Mouse (Mus musculus) layer of hippocampus, postnatal 10 days (tissue): ENCODE measurements around the gene Invs. TPM values are rescaled to one million over a fixed set of nuclear protein-coding genes. Genes with fewer than 3 reads are reported as not detected.

Experiments
- DNase-seq, 2 experiments: peaks; one replicate each; pipeline ENCODE4 v3.0.0; 2021; ENCODE audit warnings: low spot score in 2 of 2
- total RNA-seq, 2 experiments: library from RNA; stranded (reverse); gene quantifications; 2 replicates each; pipeline ENCODE4 v1.2.3; 2021

Invs gene
- total RNA-seq, 2 experiments from 2014 or later, result 10.6 to 11.6 TPM

DNA sequence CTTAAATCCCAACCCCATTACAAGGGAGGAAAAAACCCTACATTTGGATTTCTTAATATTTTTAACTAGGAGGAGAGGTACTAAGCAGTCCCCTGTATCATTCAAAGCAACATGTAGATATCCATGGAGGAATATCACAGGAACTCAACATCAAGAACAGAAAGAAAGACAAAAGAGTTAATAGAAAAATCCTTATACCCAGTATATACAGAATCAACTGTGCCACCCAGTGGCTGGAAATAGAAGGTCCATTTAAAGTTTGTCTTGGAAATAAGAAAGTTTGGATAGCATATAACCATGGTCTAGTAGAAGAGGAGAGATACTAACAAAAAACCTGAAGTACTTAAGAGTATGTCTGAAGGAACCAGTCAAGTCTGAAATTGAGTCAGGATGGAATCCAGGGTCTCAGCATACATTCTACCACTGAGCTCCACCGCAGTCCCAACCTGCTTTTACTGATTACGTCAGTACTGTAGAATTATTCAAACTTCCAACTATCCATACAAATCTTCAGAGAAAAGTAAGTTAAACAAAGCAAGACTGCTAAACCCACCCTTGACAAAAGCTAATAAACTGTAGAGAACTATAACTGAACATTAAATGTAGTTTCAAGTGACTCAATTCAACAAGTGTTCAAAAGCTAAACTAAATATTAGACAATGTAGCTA, 174.7 kb downstream of the Invs start:
- DNase-seq, result peak in 1 of 2 experiments; percentile 17

DNA sequence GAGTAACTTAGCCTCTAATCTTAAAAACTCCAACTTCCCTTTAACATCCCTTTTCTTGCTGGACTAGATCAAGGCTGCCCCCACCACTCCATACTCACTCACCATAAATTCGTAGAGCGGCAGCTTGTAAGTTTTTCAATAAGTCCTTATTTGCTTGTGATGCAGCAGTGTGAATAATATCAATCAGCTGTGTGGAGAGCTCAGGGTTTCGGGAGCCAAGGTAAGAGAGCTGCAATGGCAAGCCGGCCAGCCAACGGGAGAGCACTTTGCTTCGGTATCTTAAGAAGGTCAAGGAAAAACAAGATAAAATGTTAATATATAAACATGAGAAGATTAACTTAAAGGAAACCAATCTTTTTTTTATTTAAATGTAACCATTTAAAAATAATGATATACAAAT, 178.9 kb downstream of the Invs start:
- DNase-seq, result no peak

DNA sequence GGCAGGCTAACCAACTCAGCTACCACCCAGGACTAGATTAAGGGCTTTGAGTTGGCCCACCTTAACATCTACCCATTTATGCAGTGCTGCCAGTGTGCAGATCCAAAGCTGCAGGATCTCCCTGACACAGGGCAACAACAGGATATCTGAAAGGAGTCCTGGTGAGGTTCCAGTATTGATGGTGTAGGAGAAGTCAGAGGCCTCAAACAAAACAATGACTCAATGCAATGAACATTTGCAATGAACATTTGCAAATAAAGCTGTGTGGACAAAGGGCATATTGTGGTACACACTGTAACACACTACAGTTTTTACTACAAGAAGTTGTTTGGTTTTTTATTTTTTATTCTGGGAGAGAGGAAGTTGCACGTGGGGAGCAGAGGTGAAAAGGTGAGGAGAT, 181.5 kb downstream of the Invs start:
- DNase-seq, result no peak

DNA sequence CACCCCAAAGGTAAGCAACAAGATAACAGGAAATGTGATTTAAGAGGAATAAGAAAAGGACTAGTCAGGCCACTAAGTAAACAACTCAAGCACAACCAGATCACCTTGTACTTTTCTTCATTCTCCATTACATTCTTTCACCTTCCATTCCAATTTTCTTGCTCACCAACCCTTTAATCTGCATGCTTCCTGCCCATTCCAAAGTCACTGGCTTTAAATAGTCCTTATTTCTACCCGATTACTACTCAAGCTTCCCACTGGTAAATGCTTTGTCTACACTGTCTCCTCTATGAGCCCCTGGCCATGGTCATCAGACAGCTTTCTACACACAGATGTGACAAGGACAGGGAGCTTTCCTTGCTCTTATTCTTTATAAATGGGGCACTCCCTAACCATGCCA, 191.4 kb downstream of the Invs start:
- DNase-seq, result no peak

DNA sequence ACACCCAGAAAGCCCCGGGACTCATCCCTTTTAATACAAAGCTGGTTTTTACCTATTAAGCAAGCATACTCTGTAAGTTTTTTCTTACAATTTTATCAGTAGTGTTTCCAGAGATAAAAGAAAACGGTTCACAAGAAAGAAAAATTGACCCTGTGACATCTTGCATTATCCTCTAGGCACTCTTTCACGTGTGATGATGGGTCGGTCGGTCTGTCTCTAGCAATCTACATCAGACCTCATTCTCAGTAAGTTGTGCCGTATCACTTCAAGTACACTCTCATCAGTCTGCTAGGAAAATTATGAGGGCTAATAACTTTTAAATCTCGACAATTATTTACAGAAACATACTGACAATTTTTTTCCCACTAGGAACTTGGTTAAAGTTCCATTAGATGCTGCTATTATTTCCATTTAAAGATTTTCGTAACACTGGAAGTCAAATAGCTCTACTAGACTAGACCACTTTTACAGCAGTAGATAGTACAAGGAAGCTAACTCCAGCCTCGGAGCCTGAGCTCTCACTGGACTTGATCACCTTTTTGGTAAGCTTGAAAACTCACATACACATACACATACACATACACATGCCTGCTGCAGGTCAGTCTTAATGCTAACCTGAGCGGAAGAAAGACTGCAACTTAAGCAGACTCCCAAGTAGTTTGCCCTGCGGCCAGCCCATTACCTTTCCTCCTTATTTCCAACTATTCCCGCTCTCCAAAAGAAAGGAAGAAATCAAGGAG, 192.7 kb downstream of the Invs start:
- DNase-seq, result no peak

DNA sequence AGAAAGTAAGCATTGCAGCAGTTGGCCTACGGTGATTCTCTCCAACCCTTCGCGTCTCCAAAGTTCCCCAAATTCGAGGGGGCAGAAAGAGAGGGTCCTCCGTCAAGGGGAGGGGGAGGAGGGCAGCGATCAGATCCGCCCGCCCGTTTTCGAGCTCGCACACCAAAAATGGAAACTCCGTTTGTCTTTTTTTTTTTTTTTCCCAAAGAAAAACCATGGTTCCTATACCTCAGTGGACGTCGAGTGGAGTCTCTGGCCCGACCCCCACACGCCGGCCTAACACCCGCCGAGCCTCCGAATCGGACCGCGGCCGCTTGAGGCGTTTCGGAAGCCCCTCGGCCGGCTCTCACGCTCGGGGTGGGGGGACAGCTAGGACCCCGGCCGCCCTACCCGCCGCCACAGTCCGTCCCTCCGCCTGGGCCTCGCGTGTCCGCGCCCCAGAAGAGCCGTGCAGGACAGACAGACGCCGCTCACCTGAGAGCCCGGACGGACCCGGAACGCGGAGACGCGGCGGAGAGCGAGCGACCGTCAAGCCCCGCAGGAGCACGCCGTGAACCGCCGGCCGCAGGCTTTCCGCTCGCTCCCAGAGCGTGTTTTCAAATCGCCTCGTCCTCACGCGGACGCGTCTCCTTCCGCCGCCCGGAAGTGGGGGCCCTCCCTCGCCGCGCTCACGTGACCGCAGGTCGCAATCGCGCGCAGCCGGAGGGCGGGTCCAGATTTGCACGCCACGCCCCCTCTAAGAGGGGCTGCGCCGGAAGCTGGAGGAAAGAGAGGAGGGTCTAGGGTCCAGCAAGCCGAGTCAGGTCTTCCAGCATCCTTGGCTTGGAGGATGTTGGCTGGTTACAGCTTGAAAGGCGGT, 193.5 kb downstream of the Invs start, which contains the start of gene Tex10:
TSS of gene Tex10 (minus strand) at position 668 of the 859 bp plus-strand sequence.
- DNase-seq, result peak; percentile 89 to 92

DNA sequence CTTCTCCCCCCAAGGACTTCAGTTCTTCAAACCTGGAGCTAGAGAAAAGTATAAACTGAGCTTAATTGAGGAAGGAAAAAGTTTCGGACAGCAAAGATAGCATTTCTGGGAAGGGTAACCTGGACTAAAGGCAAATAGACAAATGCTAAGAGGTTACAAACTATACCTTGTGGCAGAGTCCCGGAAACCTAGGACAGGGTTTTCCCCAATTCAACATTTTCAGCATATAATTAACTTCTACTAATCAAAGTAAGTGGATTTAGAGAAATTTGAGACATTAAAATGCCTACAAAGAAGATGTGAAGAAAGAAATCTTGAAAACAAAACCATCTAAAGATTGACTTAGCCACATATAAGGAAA, 194.1 kb downstream of the Invs start:
- no peak for DNase-seq

DNA sequence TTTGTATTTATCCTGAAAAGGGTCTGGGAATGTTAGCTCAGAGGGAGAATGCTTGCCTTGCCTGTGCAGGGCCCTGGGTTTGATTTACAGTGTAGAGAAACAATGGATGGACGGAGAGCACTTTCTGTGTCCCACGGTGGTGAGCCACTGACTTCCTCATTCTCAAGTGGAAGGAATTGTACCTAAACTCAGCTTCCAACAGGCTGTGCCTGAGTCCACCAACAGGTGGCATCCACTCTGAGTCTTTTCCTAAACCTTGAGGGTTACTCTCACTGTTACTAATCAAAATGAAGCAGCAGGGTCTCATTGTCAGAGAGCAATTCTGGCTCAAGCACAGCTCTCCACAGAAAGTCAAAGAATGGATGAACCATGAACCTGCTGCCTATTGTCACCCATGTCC, 201.7 kb downstream of the Invs start:
- DNase-seq, result peak; percentile 18 to 28

Other genes with a start within 250 kb of the Invs start
- 100 to 1,000 TPM; 106 to 107 TPM for gene Nr4a3, start 234.6 kb upstream of the Invs start, total RNA-seq
- 10 to 100 TPM; 29.7 to 32.4 TPM for gene Stx17, start 154.8 kb upstream of the Invs start, total RNA-seq
- gene Erp44, start 202 bp upstream of the Invs start, total RNA-seq, result 10 to 100 TPM; 34.2 to 35.2 TPM
- gene Tex10, start 193.7 kb downstream of the Invs start, total RNA-seq, result 10 to 100 TPM; 26.4 to 27.8 TPM